Comparison of ENCODE assay signal across 9 mouse cellular contexts in genomic region chr2:124613671-124614210, GRCm38 (mm10).
DNase-seq lines count a peak whose midpoint lies in the region; ATAC-seq and TF ChIP-seq lines count a peak whose summit lies in the region.
"Had no signal": no experiment of that assay in that cellular context is flagged by ENCODE, and none has a peak within 500 bp of the region (broad histone marks: within the 10 kb centered on the region; RNA-seq: fewer than 3 reads in every experiment).

No protein-coding gene starts in this region.

- H3K36me3 ChIP-seq in kidney, embryonic 15.5 days, result no peaks in the 10 kb centered on the region
- H3K36me3 ChIP-seq in embryonic facial prominence, embryonic 15.5 days, result no peaks in the 10 kb centered on the region
- H3K36me3 ChIP-seq in hindbrain, embryonic 15.5 days, result no peaks in the 10 kb centered on the region
- H3K36me3 ChIP-seq in midbrain, embryonic 14.5 days (ENCODE audit: control insufficient read depth, insufficient read depth, low read length), result no peaks in the 10 kb centered on the region
- H3K36me3 ChIP-seq in thymus, adult 2 months (ENCODE audit: control insufficient read depth, insufficient read depth, low read length), result no peaks in the 10 kb centered on the region

- no peak overlapping the region for H3K27ac ChIP-seq in kidney, embryonic 15.5 days
- H3K27ac ChIP-seq in embryonic facial prominence, embryonic 15.5 days (replicated peaks), result no peak overlapping the region
- H3K27ac ChIP-seq in hindbrain, embryonic 15.5 days (replicated peaks), result peak overlapping the region; percentile 57
- no peak overlapping the region for H3K27ac ChIP-seq in midbrain, embryonic 14.5 days (replicated peaks; ENCODE audit: low read depth, low read length)
- H3K27ac ChIP-seq in thymus, adult 2 months (ENCODE audit: control insufficient read depth, insufficient read depth, low read length), result no peak overlapping the region

- 50% methylated on average over 3 of the region's 3 CpGs for WGBS in kidney, embryonic 15.5 days
- WGBS in embryonic facial prominence, embryonic 15.5 days, result 76% methylated on average over 3 of the region's 3 CpGs
- WGBS in hindbrain, embryonic 15.5 days, result 30% methylated on average over 3 of the region's 3 CpGs
- 66% methylated on average over 3 of the region's 3 CpGs for WGBS in midbrain, embryonic 14.5 days
- WGBS in thymus, adult 2 months, result 37% methylated on average over 3 of the region's 3 CpGs

- no peak for ATAC-seq in kidney, embryonic 15.5 days (replicated peaks; ENCODE audit: low FRiP score)
- no peak for ATAC-seq in embryonic facial prominence, embryonic 15.5 days (ENCODE audit: insufficient number of reproducible peaks, low FRiP score, low TSS enrichment, low read depth)
- ATAC-seq in hindbrain, embryonic 15.5 days (ENCODE audit: low FRiP score, low read depth), result no peak
- ATAC-seq in midbrain, embryonic 14.5 days (ENCODE audit: low FRiP score, low TSS enrichment), result no peak

- peak overlapping the region; percentile 87 for H3K4me2 ChIP-seq in kidney, embryonic 15.5 days
- peak overlapping the region; percentile 82; the same call in 1 of the 2 replicates for H3K4me2 ChIP-seq in embryonic facial prominence, embryonic 15.5 days (replicated peaks)
- H3K4me2 ChIP-seq in hindbrain, embryonic 15.5 days, result peak overlapping the region; percentile 83
- peak overlapping the region; percentile 99 for H3K4me2 ChIP-seq in midbrain, embryonic 14.5 days (ENCODE audit: low read length)

- H3K4me3 ChIP-seq in kidney, embryonic 15.5 days (replicated peaks), result peak overlapping the region; percentile 71
- H3K4me3 ChIP-seq in embryonic facial prominence, embryonic 15.5 days (replicated peaks), result no peak overlapping the region
- peak overlapping the region; percentile 68 for H3K4me3 ChIP-seq in hindbrain, embryonic 15.5 days
- H3K4me3 ChIP-seq in midbrain, embryonic 14.5 days (replicated peaks; ENCODE audit: low read depth, low read length), result no peak overlapping the region
- H3K4me3 ChIP-seq in thymus, adult 2 months (ENCODE audit: control insufficient read depth, insufficient read depth, low read length), result no peak overlapping the region

- no peak for TF ChIP-seq CTCF in thymus, adult 2 months (IDR thresholded peaks at IDR 0.05; ENCODE audit: borderline replicate concordance, control insufficient read depth, extremely low read depth, insufficient read depth, low read length, poor library complexity)

- TF ChIP-seq POLR2A in thymus, adult 2 months (IDR thresholded peaks at IDR 0.05; ENCODE audit: control insufficient read depth, extremely low read depth, insufficient read depth, low read length, poor library complexity), result no peak

- DNase-seq in kidney, postnatal 4 days, result no peak
- DNase-seq in midbrain, embryonic 14.5 days, result no peak
- DNase-seq in adrenal gland, postnatal 36 days, result no peak
- DNase-seq in urinary bladder, postnatal 36 days (ENCODE audit: low spot score in 2 of 2), result no peak
- DNase-seq in thymus, adult 2 months, result no peak
- DNase-seq: kidney, adult 9 months had no signal

- H3K9me3 ChIP-seq in kidney, embryonic 15.5 days (replicated peaks), result no peaks in the 10 kb centered on the region
- H3K9me3 ChIP-seq in embryonic facial prominence, embryonic 15.5 days (replicated peaks), result no peaks in the 10 kb centered on the region
- no peaks in the 10 kb centered on the region for H3K9me3 ChIP-seq in hindbrain, embryonic 15.5 days
- no peaks in the 10 kb centered on the region for H3K9me3 ChIP-seq in midbrain, embryonic 14.5 days (ENCODE audit: control insufficient read depth, low read length)

- peaks cover 59% of the 10 kb centered on the region for H3K4me1 ChIP-seq in kidney, embryonic 15.5 days
- peaks cover 24% of the 10 kb centered on the region for H3K4me1 ChIP-seq in embryonic facial prominence, embryonic 15.5 days
- peaks cover 86% of the 10 kb centered on the region for H3K4me1 ChIP-seq in hindbrain, embryonic 15.5 days (replicated peaks)
- H3K4me1 ChIP-seq in midbrain, embryonic 14.5 days (ENCODE audit: control insufficient read depth, insufficient read depth, low read length), result peaks cover 22% of the 10 kb centered on the region; the same call in 1 of the 2 replicates
- no peaks in the 10 kb centered on the region for H3K4me1 ChIP-seq in thymus, adult 2 months (replicated peaks; ENCODE audit: control insufficient read depth, insufficient read depth, low read length)

- H3K9ac ChIP-seq in kidney, embryonic 15.5 days, result no peak overlapping the region
- no peak overlapping the region for H3K9ac ChIP-seq in embryonic facial prominence, embryonic 15.5 days
- H3K9ac ChIP-seq in hindbrain, embryonic 15.5 days, result peak overlapping the region; percentile 13; the same call in 1 of the 2 replicates
- H3K9ac ChIP-seq in midbrain, embryonic 14.5 days (replicated peaks; ENCODE audit: low read length), result no peak overlapping the region

- H3K27me3 ChIP-seq in kidney, embryonic 15.5 days, result no peaks in the 10 kb centered on the region
- H3K27me3 ChIP-seq in embryonic facial prominence, embryonic 15.5 days, result no peaks in the 10 kb centered on the region
- H3K27me3 ChIP-seq in hindbrain, embryonic 15.5 days, result no peaks in the 10 kb centered on the region
- no peaks in the 10 kb centered on the region for H3K27me3 ChIP-seq in midbrain, embryonic 14.5 days (ENCODE audit: control insufficient read depth, insufficient read depth, low read length)
- peaks cover 3% of the 10 kb centered on the region; the same call in 1 of the 2 replicates for H3K27me3 ChIP-seq in thymus, adult 2 months (ENCODE audit: control insufficient read depth, insufficient read depth, low read length)

Comparison
In these comparisons a context has a peak if more than half of its experiments do, and no peak if none do; other contexts are left out.
1. H3K4me3 ChIP-seq: peak in kidney, embryonic 15.5 days (single experiment) and hindbrain, embryonic 15.5 days (single experiment); none in embryonic facial prominence, embryonic 15.5 days (single experiment), midbrain, embryonic 14.5 days (single experiment) and thymus, adult 2 months (single experiment).
2. Peak in every context shown above with its lines, with median percentiles within 50 percentile points of each other: H3K4me2 ChIP-seq.